Mouse (Mus musculus): ENCODE results near the gene Mpzl1.

The Mpzl1 gene

DNA sequence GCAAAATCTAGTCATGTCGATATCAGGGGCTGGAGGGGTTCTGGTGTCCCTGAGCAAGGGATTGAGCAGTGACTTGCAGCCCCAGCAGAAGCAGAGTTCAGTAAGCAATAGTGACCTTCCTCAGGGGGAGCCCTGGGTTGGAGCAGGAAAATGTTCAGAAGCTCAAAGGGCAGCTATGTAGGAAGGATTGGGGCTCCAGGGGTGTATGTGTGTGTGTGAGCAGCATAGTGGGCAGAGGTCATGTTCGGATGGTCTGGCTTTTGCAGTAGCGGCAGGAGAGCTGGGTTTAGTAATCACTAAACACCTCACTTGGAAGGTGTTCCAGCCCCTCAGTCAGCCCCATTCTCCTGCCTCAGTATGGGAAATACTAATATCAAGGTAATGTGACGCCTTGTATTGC lies 58.3 kb downstream of the Mpzl1 start:
- DNase-seq, result no peak

DNA sequence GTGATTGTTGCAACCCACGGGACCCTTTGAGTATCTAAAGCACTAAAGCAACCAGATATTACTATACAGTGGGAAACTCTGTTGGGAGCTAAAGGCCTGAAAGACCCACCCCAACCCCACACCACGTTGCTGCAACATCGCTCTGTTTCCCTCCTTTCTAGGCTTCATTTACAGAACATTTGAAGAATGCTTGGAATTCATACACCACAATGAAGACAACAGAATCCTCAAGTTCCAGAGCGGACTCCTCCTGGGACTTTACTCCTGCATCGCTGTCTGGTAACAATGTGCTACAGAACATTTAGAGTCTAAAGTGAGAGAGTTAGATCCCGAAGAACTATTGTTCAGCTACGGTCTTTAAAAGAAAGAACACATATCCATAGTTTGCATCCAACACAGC lies 66.9 kb downstream of the Mpzl1 start:
- no peak for DNase-seq

DNA sequence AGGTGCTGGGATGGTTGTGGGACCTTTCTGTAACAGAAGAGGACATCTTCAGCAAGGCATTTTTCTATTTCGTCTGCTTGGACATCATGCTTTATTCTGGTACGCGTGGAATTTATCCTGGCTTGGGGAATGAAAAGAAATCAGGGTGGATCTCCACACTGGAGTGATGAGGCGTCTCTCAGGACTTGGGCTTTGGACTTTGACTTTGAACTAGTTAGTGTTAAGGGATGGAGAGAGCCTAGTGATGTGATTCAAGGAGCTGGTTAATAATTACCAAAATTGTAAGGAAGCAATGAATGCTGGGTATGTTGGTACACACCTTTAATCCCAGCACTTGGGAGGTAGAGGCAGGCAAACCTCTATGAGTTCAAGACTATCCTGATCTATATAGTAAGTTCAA lies 69.1 kb downstream of the Mpzl1 start:
- DNase-seq, result no peak

DNA sequence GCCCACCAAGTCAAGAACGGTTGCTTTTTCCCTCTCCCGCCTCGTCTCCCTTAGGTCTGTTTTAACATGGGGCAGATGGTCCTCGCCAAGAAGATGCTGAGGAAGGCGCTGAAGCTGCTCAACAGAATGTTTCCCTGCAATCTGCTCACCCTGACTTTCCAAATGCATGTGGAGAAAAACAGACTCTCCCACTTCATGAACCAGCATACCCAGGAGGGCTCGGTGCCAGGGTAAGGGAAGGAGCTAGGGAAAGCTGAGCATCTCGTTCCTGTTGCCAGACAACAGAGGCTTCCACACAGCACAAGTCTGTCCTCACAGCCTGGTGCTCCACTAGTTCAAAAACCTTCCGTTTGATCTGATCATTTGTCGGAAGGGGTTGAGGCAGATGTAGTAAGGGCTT lies 75.3 kb downstream of the Mpzl1 start:
- no peak for DNase-seq

DNA sequence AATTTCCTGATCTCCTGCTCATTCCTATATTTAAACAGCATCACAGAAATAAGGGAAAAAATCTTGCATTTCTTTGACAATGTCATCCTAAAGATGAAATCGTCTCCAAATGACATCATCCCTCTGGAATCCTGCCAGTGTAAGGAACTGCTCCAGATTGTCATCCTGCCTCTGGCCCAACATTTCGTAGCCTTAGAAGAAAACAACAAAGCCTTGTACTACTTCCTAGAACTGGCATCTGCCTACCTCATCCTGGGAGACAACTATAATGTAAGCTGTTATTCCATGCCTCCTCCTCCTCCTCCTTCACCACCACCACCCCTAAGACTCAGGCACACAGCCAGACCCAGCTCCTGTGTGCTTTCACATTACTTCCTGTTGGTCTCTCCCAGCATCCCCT lies 77.6 kb downstream of the Mpzl1 start:
- peak; percentile 25 to 27 for DNase-seq

Measured in lung, postnatal 4 days (tissue).